Mouse (Mus musculus) spleen, adult 2 months (tissue): Measurements from ENCODE around the gene Nrm. TPM values are rescaled to one million over a fixed set of nuclear protein-coding genes. Genes with fewer than 3 reads are reported as not detected.
A peak's percentile ranks its signal among the peaks of the same experiment; 100 is the strongest.

Source experiments
- DNase-seq, 2 experiments: peaks; one replicate each; pipeline versions ENCODE4 v3.0.0 to v3.0.0-alpha.2; 2012 to 2021; ENCODE audit warnings: low spot score in 2 of 2, low read depth in 1 of 2
- H3K27ac ChIP-seq: fragments of 200-500 bp; 2 replicates; pipeline ENCODE4 v1.5.1; 2012; ENCODE audit warnings: low read length, inconsistent platforms; ENCODE audit not compliant: insufficient read depth
- H3K27me3 ChIP-seq: fragments of 200-500 bp; 2 replicates; pipeline ENCODE4 v1.6.1; 2012; ENCODE audit warnings: mild to moderate bottlenecking, moderate library complexity, low read length, inconsistent platforms; ENCODE audit not compliant: control insufficient read depth, insufficient read depth
- H3K36me3 ChIP-seq: fragments of 200-500 bp; 2 replicates; pipeline ENCODE4 v1.6.1; 2012; ENCODE audit warnings: mild to moderate bottlenecking, low read length, inconsistent platforms; ENCODE audit not compliant: control insufficient read depth, insufficient read depth
- H3K4me1 ChIP-seq: fragments of 200-500 bp; 2 replicates; pipeline ENCODE4 v1.6.1; 2011; ENCODE audit warnings: inconsistent platforms; ENCODE audit not compliant: control insufficient read depth, insufficient read depth, insufficient read length
- H3K4me3 ChIP-seq: fragments of 200-500 bp; 2 replicates; pipeline ENCODE4 v1.5.1; 2011; ENCODE audit warnings: mild to moderate bottlenecking, inconsistent platforms; ENCODE audit not compliant: insufficient read depth, insufficient read length; ENCODE audit errors: extremely low read depth
- CTCF ChIP-seq: fragments of 200-500 bp; IDR thresholded peaks from 2 replicates; pipeline ENCODE4 v1.5.1; 2011; ENCODE audit warnings: mild to moderate bottlenecking, inconsistent platforms; ENCODE audit not compliant: insufficient read depth, insufficient read length, insufficient replicate concordance; ENCODE audit errors: extremely low read depth
- POLR2A ChIP-seq: fragments of 200-500 bp; IDR thresholded peaks from 2 replicates; pipeline ENCODE4 v1.6.1; 2011; ENCODE audit warnings: low read depth, low read length, inconsistent platforms
- WGBS: fragments of 180-500 bp; shearing (Covaris S2); methylation state at CpG from one replicate; pipeline ENCODE4 v1.1.7; 2018; 5-methylcytosine and 5-hydroxymethylcytosine counted together
- polyA plus RNA-seq: library from polyadenylated mRNA; depleted of rRNA; stranded (reverse); fragments of >200 nt; gene quantifications from 2 replicates; pipeline ENCODE4 v1.2.3, GENCODE M21; 2012

The Nrm gene
- polyA plus RNA-seq, 1 experiment = 58.5 TPM

- Histone ChIP-seq H3K4me1 (peaks cover 9% of the 10 kb centered on the region; the same call in 1 of the 2 replicates), H3K4me3 (no peak overlapping the region), H3K27ac (no peak overlapping the region), H3K27me3 (no peaks in the 10 kb centered on the region), H3K36me3 (no peaks in the 10 kb centered on the region)
- 83% methylated on average over 7 of the region's 7 CpGs for WGBS
- TF ChIP-seq POLR2A = no peak
- no peak for TF ChIP-seq CTCF
- DNase-seq = no peak
Measured at GRCm38 (mm10) chr17:35815836-35816235, 45.3 kb upstream of the Nrm start.

- no peak for TF ChIP-seq POLR2A
- no peak for TF ChIP-seq CTCF
- peaks cover 14% of the 10 kb centered on the region; the same call in 1 of the 2 replicates for H3K4me1 ChIP-seq
- no peak for DNase-seq
- WGBS = 81% methylated on average over 9 of the region's 14 CpGs
- H3K4me3 ChIP-seq = no peak overlapping the region
- no peaks in the 10 kb centered on the region for H3K36me3 ChIP-seq
- H3K27me3 ChIP-seq = 0 out of 2 replicates have a peak, but pooled peaks cover 2% of the 10 kb centered on the region
- no peak overlapping the region for H3K27ac ChIP-seq
Measured at GRCm38 (mm10) chr17:35816686-35817085, 44.4 kb upstream of the Nrm start.

GRCm38 (mm10) chr17:35817226-35817625 is 43.9 kb upstream of the Nrm start:
- peaks cover 18% of the 10 kb centered on the region; the same call in 1 of the 2 replicates for H3K4me1 ChIP-seq
- no peak overlapping the region for H3K27ac ChIP-seq
- no peak for DNase-seq
- no peak overlapping the region for H3K4me3 ChIP-seq
- WGBS = 92% methylated on average over 10 of the region's 10 CpGs
- TF ChIP-seq POLR2A (no peak), CTCF (no peak)
- 0 out of 2 replicates have a peak, but pooled peaks cover 2% of the 10 kb centered on the region for H3K27me3 ChIP-seq
- no peaks in the 10 kb centered on the region for H3K36me3 ChIP-seq

GRCm38 (mm10) chr17:35820111-35820510 is 41.0 kb upstream of the Nrm start:
- H3K27ac ChIP-seq = no peak overlapping the region
- 73% methylated on average over 5 of the region's 5 CpGs for WGBS
- no peak for DNase-seq
- H3K27me3 ChIP-seq = 0 out of 2 replicates have a peak, but pooled peaks cover 2% of the 10 kb centered on the region
- TF ChIP-seq CTCF = no peak
- no peak for TF ChIP-seq POLR2A
- H3K4me1 ChIP-seq = peaks cover 14% of the 10 kb centered on the region; the same call in 1 of the 2 replicates
- no peaks in the 10 kb centered on the region for H3K36me3 ChIP-seq
- no peak overlapping the region for H3K4me3 ChIP-seq

GRCm38 (mm10) chr17:35821439-35822430 is 39.4 kb upstream of the Nrm start, which contains the start of gene Ier3:
Gene Ier3, plus strand, starts transcription at chr17:35821684.
- Histone ChIP-seq H3K4me3 (peak within 1 kb of the TSS; percentile 77), H3K27me3 (0 out of 2 replicates have a peak, but pooled peaks cover 2% of the 10 kb centered on the region), H3K27ac (peak within 1 kb of the TSS; percentile 58), H3K4me1 (peaks cover 14% of the 10 kb centered on the region; the same call in 1 of the 2 replicates), H3K36me3 (0 out of 2 replicates have a peak, but pooled peaks cover 1% of the 10 kb centered on the region)
- TF ChIP-seq CTCF (no peak), POLR2A (peak; percentile 45; the same call in 1 of the 2 replicates)
- DNase-seq = peak in 1 of 2 experiments; percentile 25
- 1% methylated on average over 62 of the region's 62 CpGs for WGBS

- peaks cover 14% of the 10 kb centered on the region; the same call in 1 of the 2 replicates for H3K4me1 ChIP-seq
- no peak for TF ChIP-seq CTCF
- 0 out of 2 replicates have a peak, but pooled peaks cover 1% of the 10 kb centered on the region for H3K36me3 ChIP-seq
- DNase-seq = no peak
- H3K27ac ChIP-seq = peak overlapping the region; percentile 58
- under 1% methylated on average over 11 of the region's 11 CpGs for WGBS
- H3K27me3 ChIP-seq = 0 out of 2 replicates have a peak, but pooled peaks cover 2% of the 10 kb centered on the region
- H3K4me3 ChIP-seq = peak overlapping the region; percentile 77
Measured at GRCm38 (mm10) chr17:35822564-35822963, 38.6 kb upstream of the Nrm start.
